Mouse (Mus musculus) MEL (cell line): ENCODE measurements around the gene Zbtb37. TPM values are rescaled to one million over a fixed set of nuclear protein-coding genes. Genes with fewer than 3 reads are reported as not detected.

Experiments used
- DNase-seq: peaks from one replicate; pipeline ENCODE4 v3.0.0; 2011; ENCODE audit warnings: low read depth, low spot score
- H3K27ac ChIP-seq: 2 replicates; pipeline ENCODE4 v1.5.1; 2012; ENCODE audit warnings: low read depth, mild to moderate bottlenecking, control low read depth, low read length, moderate library complexity; ENCODE audit not compliant: control insufficient read depth
- H3K27me3 ChIP-seq, 2 experiments: fragments of 150-350 bp in 1 of 2; sonication (generic) in 1 of 2; 2 replicates each; pipeline ENCODE4 v1.6.1; 2012; ENCODE audit warnings: low read length in 2 of 2, mild to moderate bottlenecking in 2 of 2, improper control_type of control experiment in 1 of 2, moderate library complexity in 1 of 2; ENCODE audit not compliant: insufficient read depth in 2 of 2, control insufficient read depth in 1 of 2
- H3K36me3 ChIP-seq, 2 experiments: 2 replicates each; pipeline ENCODE4 v1.6.1; 2012 to 2014; ENCODE audit warnings: low read length in 2 of 2, improper control_type of control experiment in 1 of 2, inconsistent platforms in 1 of 2, mild to moderate bottlenecking in 1 of 2; ENCODE audit not compliant: insufficient read depth in 2 of 2, control insufficient read depth in 1 of 2
- H3K4me1 ChIP-seq, 2 experiments: fragments of 150-350 bp in 1 of 2; sonication (generic) in 1 of 2; 2 replicates each; pipeline ENCODE4 v1.6.1; 2012; ENCODE audit warnings: low read length in 2 of 2, improper control_type of control experiment in 1 of 2, mild to moderate bottlenecking in 1 of 2; ENCODE audit not compliant: insufficient read depth in 2 of 2, control insufficient read depth in 1 of 2
- H3K4me3 ChIP-seq, 2 experiments: fragments of 150-350 bp in 1 of 2; sonication (generic) in 1 of 2; 2 replicates each; pipeline ENCODE4 v1.5.1; 2012; ENCODE audit warnings: low read depth in 2 of 2, low read length in 2 of 2, mild to moderate bottlenecking in 2 of 2, moderate library complexity in 2 of 2, control low read depth in 1 of 2, improper control_type of control experiment in 1 of 2; ENCODE audit not compliant: control insufficient read depth in 1 of 2, insufficient read depth in 1 of 2
- H3K79me2 ChIP-seq: 2 replicates; pipeline ENCODE4 v1.6.1; 2012; ENCODE audit warnings: mild to moderate bottlenecking, low read length, moderate library complexity; ENCODE audit not compliant: control insufficient read depth, poor library complexity, insufficient read depth
- H3K9ac ChIP-seq: 2 replicates; pipeline ENCODE4 v1.6.1; 2012; ENCODE audit warnings: low read depth, mild to moderate bottlenecking, control low read depth, low read length, moderate library complexity; ENCODE audit not compliant: control insufficient read depth, poor library complexity, severe bottlenecking
- H3K9me3 ChIP-seq: fragments of 150-350 bp; sonication (generic); replicated peaks from 2 replicates; pipeline ENCODE4 v1.6.1; 2012; ENCODE audit warnings: mild to moderate bottlenecking, low read length, improper control_type of control experiment, moderate library complexity; ENCODE audit not compliant: insufficient read depth
- BHLHE40 ChIP-seq: IDR thresholded peaks from 2 replicates; pipeline ENCODE4 v1.6.1; 2012; ENCODE audit warnings: low read depth, mild to moderate bottlenecking, inconsistent platforms, low read length, improper control_type of control experiment, borderline replicate concordance
- ELF1 ChIP-seq: IDR thresholded peaks from 2 replicates; pipeline ENCODE4 v1.6.1; 2014; ENCODE audit warnings: low read depth, mild to moderate bottlenecking, inconsistent platforms, low read length, improper control_type of control experiment, moderate library complexity
- MAX ChIP-seq: IDR thresholded peaks from 2 replicates; pipeline ENCODE4 v1.6.1; 2011; ENCODE audit warnings: low read length, improper control_type of control experiment
- POLR2A ChIP-seq, 2 experiments: IDR thresholded peaks; 2 replicates each; pipeline ENCODE4 v1.6.1; 2011 to 2012; ENCODE audit warnings: low read length in 2 of 2, mild to moderate bottlenecking in 2 of 2, control low read depth in 1 of 2, improper control_type of control experiment in 1 of 2, low read depth in 1 of 2, moderate library complexity in 1 of 2; ENCODE audit not compliant: control insufficient read depth in 1 of 2, insufficient read depth in 1 of 2, poor library complexity in 1 of 2
- POLR2AphosphoS5 ChIP-seq: IDR thresholded peaks from 2 replicates; pipeline ENCODE4 v1.6.1; 2012; ENCODE audit warnings: low read depth, borderline replicate concordance, mild to moderate bottlenecking, inconsistent platforms, low read length, moderate library complexity, mixed read lengths
- TBP ChIP-seq: IDR thresholded peaks from 2 replicates; pipeline ENCODE4 v1.8.0; 2011; ENCODE audit warnings: low read depth, low read length, improper control_type of control experiment
- USF2 ChIP-seq, 2 experiments: IDR thresholded peaks; 2 replicates each; pipeline ENCODE4 v1.6.1; 2011 to 2012; ENCODE audit warnings: improper control_type of control experiment in 2 of 2, low read length in 2 of 2, borderline replicate concordance in 1 of 2, inconsistent platforms in 1 of 2, low read depth in 1 of 2, mild to moderate bottlenecking in 1 of 2; ENCODE audit not compliant: insufficient read depth in 1 of 2
- ZMIZ1 ChIP-seq: IDR thresholded peaks from 2 replicates; pipeline ENCODE4 v1.6.1; 2012; ENCODE audit warnings: low read depth, mild to moderate bottlenecking, inconsistent platforms, low read length, improper control_type of control experiment, moderate library complexity
- polyA plus RNA-seq, 2 experiments: library from polyadenylated mRNA; stranded (reverse) in 1 of 2; unstranded in 1 of 2; fragments of >175 nt in 1 of 2; fragments of >200 nt in 1 of 2; gene quantifications; 2 replicates each; pipeline versions ENCODE4 v1.2.1 to v1.2.4; 2012; ENCODE audit warnings: low replicate concordance in 2 of 2, low read depth in 1 of 2; ENCODE audit not compliant: insufficient read length in 2 of 2, insufficient read depth in 1 of 2, missing spikeins in 1 of 2
- total RNA-seq: library from RNA; depleted of rRNA; stranded (reverse); fragments of 300-350 nt; gene quantifications from 2 replicates; pipeline ENCODE4 v1.2.3, GENCODE M21; 2012

The Zbtb37 gene
- total and polyA plus RNA-seq, 3 experiments = 4.2 to 5.7 TPM; not detected in 1

DNA sequence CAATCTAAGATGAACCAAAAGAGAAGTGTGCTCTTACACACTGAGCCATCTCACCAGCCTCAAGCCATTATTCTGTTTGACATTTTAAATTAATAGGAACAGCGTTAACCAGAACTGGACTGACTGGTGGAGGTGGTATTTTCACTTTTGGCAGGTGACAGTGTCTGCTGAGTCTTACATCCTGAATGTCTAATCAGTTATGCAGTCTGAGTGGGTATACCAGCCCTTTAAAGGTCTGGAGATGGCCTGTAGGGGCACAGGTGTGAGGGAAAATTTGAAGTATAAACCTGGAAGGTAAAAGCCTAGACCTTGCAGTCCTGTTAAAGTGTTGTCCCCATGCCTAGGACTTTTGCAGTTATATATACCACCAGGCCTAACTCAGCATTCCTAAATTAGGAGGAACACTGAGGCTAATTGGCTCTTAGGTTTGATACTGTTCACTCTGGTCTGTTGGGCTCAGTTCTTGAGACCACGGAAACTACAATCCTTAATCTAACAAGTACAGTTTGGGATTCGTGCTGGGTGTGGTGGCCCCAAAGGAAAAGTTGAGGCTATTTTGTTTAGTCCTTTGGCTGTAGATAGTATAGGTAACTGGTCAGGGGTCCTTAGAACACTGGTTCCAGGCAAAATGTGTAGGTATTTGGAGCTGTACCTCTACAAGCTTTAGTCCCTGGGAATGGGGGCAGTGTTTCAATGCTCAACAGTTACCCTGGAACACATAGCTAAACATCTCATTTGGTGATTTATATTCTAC, 4.5 kb upstream of the Zbtb37 start:
- Histone ChIP-seq H3K4me3 (peak overlapping the region in 1 of 2 experiments; percentile 38; a peak in 2 of 4 replicates), H3K36me3 (peaks cover 2 to 27% of the 10 kb centered on the region in 2 experiments), H3K9ac (peak overlapping the region; percentile 56), H3K9me3 (no peaks in the 10 kb centered on the region), H3K27me3 (no peaks in the 10 kb centered on the region), H3K79me2 (peaks cover 32% of the 10 kb centered on the region), H3K27ac (peak overlapping the region; percentile 67), H3K4me1 (0 out of 4 replicates have a peak, but pooled peaks cover 0 to 2% of the 10 kb centered on the region in 2 experiments)
- peak; percentile 87 for DNase-seq
- TF ChIP-seq POLR2A (IDR thresholded peaks at IDR 0.05; ENCODE audit: control insufficient read depth in 1 of 2, insufficient read depth in 1 of 2, low read depth in 1 of 2, low read length in 2 of 2, poor library complexity in 1 of 2) (peak in 1 of 2 experiments; percentile 70; a peak in 2 of 4 replicates), ZMIZ1 (no peak)

DNA sequence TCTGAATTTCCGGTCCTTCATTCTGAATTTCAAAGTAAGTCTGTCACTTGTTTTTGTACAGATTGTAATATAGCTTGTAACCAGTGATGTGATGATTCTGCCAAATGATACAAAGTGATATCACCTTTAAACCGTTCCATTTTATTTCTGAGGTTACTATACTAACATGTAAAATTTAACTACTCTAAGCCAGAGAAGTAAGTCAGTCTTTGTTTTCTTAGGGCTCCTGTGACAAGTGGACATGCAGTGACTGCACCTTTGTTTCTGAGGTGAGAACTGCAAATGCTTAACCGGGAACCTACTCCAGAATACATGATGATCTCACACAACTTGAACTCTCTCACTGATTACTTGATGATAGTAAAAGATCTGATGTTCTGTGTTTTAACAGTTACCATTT, 3.4 kb upstream of the Zbtb37 start:
- peak; percentile 53 for DNase-seq
- Histone ChIP-seq H3K9me3 (no peaks in the 10 kb centered on the region), H3K4me1 (0 out of 4 replicates have a peak, but pooled peaks cover 0 to 2% of the 10 kb centered on the region in 2 experiments), H3K27me3 (no peaks in the 10 kb centered on the region), H3K9ac (peak overlapping the region; percentile 98), H3K4me3 (peak overlapping the region; percentile 65), H3K27ac (peak overlapping the region; percentile 78), H3K36me3 (peaks cover 2 to 27% of the 10 kb centered on the region in 2 experiments), H3K79me2 (peaks cover 38% of the 10 kb centered on the region)
- no peak for TF ChIP-seq ELF1
- 0 out of 2 replicates have a peak, but pooled peaks have one; percentile 13 for TF ChIP-seq POLR2AphosphoS5
- peak in 1 of 2 experiments; percentile 53; a peak in 1 of 4 replicates for TF ChIP-seq POLR2A (IDR thresholded peaks at IDR 0.05; ENCODE audit: control insufficient read depth in 1 of 2, insufficient read depth in 1 of 2, low read depth in 1 of 2, low read length in 2 of 2, poor library complexity in 1 of 2)

DNA sequence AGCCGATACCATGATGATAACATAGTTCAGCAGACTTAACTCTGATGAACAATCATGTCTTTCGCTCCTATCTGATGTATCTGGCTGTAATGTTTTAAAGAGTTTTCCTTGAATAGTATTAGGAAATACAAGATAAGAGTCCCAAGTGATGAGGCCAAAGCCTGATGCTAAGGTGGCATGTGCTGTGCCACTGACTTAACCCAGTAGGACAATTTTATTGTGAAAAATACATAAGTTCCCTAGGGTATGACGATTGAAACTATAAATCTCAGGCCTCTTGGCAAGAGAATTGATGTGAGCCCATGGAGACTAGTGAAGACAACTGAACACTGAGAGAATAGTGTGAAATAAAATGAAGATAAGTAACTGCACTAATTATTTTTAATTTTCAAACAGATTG, 3.0 kb upstream of the Zbtb37 start:
- H3K27ac ChIP-seq = peak overlapping the region; percentile 78
- peak overlapping the region; percentile 57 to 65 for H3K4me3 ChIP-seq
- 0 out of 4 replicates have a peak, but pooled peaks cover 0 to 3% of the 10 kb centered on the region in 2 experiments for H3K4me1 ChIP-seq
- H3K79me2 ChIP-seq = peaks cover 38% of the 10 kb centered on the region
- peaks cover 4 to 27% of the 10 kb centered on the region in 2 experiments for H3K36me3 ChIP-seq
- no peaks in the 10 kb centered on the region for H3K27me3 ChIP-seq
- H3K9ac ChIP-seq = peak overlapping the region; percentile 98
- TF ChIP-seq TBP (no peak), BHLHE40 (no peak), MAX (no peak), USF2 (IDR thresholded peaks at IDR 0.05; ENCODE audit: borderline replicate concordance in 1 of 2, insufficient read depth in 1 of 2, low read depth in 1 of 2, low read length in 2 of 2) (no peak)
- no peaks in the 10 kb centered on the region for H3K9me3 ChIP-seq
- DNase-seq = peak; percentile 59
